Mouse (Mus musculus): ENCODE results near the gene Slamf9.

GRCm38 (mm10) chr1:172509235-172509634 is 34.1 kb downstream of the Slamf9 start:
- no peak for TF ChIP-seq POLR2A (IDR thresholded peaks at IDR 0.05; ENCODE audit: extremely low read depth, insufficient read depth, low read length)
- no peak for TF ChIP-seq CTCF (IDR thresholded peaks at IDR 0.05; ENCODE audit: extremely low read depth, insufficient read depth, low read length)
